Mouse (Mus musculus) liver, embryonic 14.5 days (tissue): Measurements from ENCODE around the gene Anxa5.

Experiments
- CTCF ChIP-seq: IDR thresholded peaks from 2 replicates; pipeline ENCODE4 v1.5.1; 2016; ENCODE audit warnings: antibody characterized with exemption, low read depth, control low read depth
- EP300 ChIP-seq: IDR thresholded peaks from 2 replicates; pipeline ENCODE4 v1.6.1; 2016; ENCODE audit warnings: antibody characterized with exemption, low read depth

DNA sequence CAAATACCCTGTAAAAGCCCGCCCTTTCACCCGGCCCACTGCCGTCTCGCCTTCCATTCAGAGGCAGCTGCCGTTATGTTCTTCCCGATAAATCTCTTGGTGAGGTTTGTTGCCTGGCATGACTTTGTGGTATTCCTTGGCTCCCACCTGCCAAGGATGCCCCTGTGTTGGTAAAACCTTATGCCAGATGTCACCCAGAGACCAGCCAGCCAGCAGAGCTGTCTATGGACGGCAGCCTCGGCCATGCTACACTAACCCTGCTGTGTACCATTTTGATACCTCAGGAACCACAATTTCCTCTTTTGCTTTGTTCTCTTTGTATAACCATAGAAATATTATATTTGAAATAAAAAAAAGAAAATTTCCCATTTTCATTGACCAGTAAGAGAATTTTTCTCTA lies 48.3 kb downstream of the Anxa5 start:
- no peak for TF ChIP-seq CTCF
- no peak for TF ChIP-seq EP300
